Mouse (Mus musculus) kidney, postnatal 0 days (tissue): ENCODE results near the gene Utp18. TPM values are rescaled to one million over a fixed set of nuclear protein-coding genes. Genes with fewer than 3 reads are reported as not detected.

Experiments
- ATAC-seq: fragments of 200-750 bp; cut with Nextera tagmentation; replicated peaks from 2 replicates; pipeline ENCODE4 v1.8.0; 2017; ENCODE audit warnings: low read depth, moderate number of reproducible peaks, moderate TSS enrichment, moderate library complexity; ENCODE audit not compliant: low FRiP score
- DNase-seq: peaks from one replicate; pipeline ENCODE4 v3.0.0-alpha.2; 2016; ENCODE audit warnings: low spot score
- H3K27ac ChIP-seq: fragments of 300-500 bp; sonication (generic); 2 replicates; pipeline ENCODE4 v1.5.1; 2014; ENCODE audit warnings: mild to moderate bottlenecking
- H3K27me3 ChIP-seq: fragments of 300-500 bp; sonication (generic); 2 replicates; pipeline ENCODE4 v1.6.1; 2014; ENCODE audit warnings: low read length, mixed read lengths; ENCODE audit not compliant: insufficient read depth
- H3K36me3 ChIP-seq: fragments of 300-500 bp; sonication (generic); 2 replicates; pipeline ENCODE4 v1.6.1; 2014; ENCODE audit warnings: low read length, mixed read lengths; ENCODE audit not compliant: insufficient read depth
- H3K4me1 ChIP-seq: fragments of 300-500 bp; sonication (generic); replicated peaks from 2 replicates; pipeline ENCODE4 v1.6.1; 2014; ENCODE audit warnings: antibody characterized with exemption, low read length, mixed read lengths; ENCODE audit not compliant: insufficient read depth
- H3K4me2 ChIP-seq: fragments of 300-500 bp; sonication (generic); 2 replicates; pipeline ENCODE4 v1.6.1; 2014; ENCODE audit warnings: mild to moderate bottlenecking, low read length, moderate library complexity, mixed read lengths
- H3K4me3 ChIP-seq: fragments of 300-500 bp; sonication (generic); replicated peaks from 2 replicates; pipeline ENCODE4 v1.5.1; 2014; ENCODE audit warnings: low read depth, low read length
- H3K9ac ChIP-seq: fragments of 300-500 bp; sonication (generic); 2 replicates; pipeline ENCODE4 v1.6.1; 2014; ENCODE audit warnings: low read depth, low read length
- H3K9me3 ChIP-seq: fragments of 300-500 bp; sonication (generic); replicated peaks from 2 replicates; pipeline ENCODE4 v1.6.1; 2016; ENCODE audit warnings: low read length, inconsistent platforms, mixed read lengths
- CTCF ChIP-seq: IDR thresholded peaks from 2 replicates; pipeline ENCODE4 v1.5.1; 2016; ENCODE audit warnings: antibody characterized with exemption, low read depth, mild to moderate bottlenecking, moderate library complexity
- WGBS: fragments of 180-500 bp; shearing (Covaris S2); extraction: QIAGEN DNeasy Blood & Tissue Kit; methylation state at CpG from one replicate; pipeline ENCODE4 v1.1.7; 2014; 5-methylcytosine and 5-hydroxymethylcytosine counted together
- polyA plus RNA-seq: library from polyadenylated mRNA; unstranded; fragments of >200 nt; fragmentation: Nextera tagmentation; extraction: Ambion mirVana; gene quantifications from 2 replicates; pipeline ENCODE4 v1.2.1, GENCODE M21; 2015

Utp18 gene
- polyA plus RNA-seq, 1 experiment from 2014 or later, result 25.9 TPM

- Histone ChIP-seq H3K27ac (no peak overlapping the region), H3K4me1 (peaks cover 7% of the 10 kb centered on the region; the same call in 1 of the 2 replicates), H3K27me3 (no peaks in the 10 kb centered on the region), H3K4me3 (no peak overlapping the region), H3K9me3 (no peaks in the 10 kb centered on the region), H3K36me3 (no peaks in the 10 kb centered on the region), H3K9ac (no peak overlapping the region), H3K4me2 (no peak overlapping the region)
- ATAC-seq (no peak), DNase-seq (peak; percentile 40)
- no peak for TF ChIP-seq CTCF
- 18% methylated on average over 15 of the region's 15 CpGs for WGBS
Measured at GRCm38 (mm10) chr11:93817966-93818738, 67.4 kb downstream of the Utp18 start.

DNA sequence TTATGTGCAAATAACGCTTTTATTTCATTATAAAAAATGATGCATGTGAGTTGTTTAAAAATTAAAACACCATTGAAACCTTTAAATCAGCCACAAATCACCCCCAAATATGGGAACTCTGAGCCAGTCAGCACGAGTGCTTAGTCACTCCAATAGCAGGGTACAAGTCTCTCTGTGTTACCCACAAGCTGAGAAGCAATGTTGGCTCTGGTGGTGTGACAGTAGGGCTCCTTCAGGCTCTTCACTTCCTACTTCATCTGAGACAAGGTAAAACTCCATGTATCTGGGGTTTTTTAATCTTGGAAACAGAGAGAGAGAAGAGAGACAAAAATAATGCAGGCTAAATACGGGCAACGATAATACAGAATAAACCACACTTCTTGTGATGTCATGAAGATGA is 72.6 kb downstream of the Utp18 start:
- H3K27ac ChIP-seq, result no peak overlapping the region
- WGBS, result 81% methylated on average over 4 of the region's 4 CpGs

DNA sequence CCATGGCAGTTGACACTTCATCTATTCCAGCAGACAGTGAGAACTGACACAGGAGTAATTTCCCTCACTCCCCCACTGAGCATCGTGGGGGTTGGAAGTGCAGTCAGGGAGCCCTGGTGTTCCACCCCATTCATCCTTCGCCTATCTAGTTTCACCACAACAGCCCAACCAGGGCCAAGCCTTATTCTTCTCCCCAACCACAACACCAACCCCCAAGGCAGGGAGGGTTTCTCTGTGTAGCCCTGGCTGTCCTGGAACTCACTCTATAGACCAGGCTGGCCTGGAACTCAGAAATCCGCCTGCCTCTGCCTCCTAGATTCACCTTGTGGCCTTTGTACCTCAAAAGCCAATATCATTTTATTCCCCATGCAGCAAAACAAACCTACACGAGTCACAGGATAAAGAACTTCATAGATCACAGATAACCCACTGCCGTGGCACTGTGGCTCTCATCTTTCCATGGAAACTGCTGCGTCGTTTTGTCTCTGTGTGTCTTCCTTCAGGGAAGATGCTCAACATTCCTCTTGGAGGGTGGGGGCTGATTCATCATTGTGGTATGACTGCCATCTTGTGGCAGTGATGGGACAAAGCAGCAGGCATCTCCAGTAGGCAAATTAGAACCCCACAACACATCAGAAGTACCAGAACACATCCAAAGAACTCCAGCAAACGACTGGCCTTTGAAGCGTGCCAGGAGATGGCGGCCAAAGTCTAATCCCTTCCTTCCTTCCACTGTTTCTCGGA is 73.3 kb downstream of the Utp18 start:
- ATAC-seq (no peak), DNase-seq (peak; percentile 76)
- Histone ChIP-seq H3K9me3 (no peaks in the 10 kb centered on the region), H3K27ac (no peak overlapping the region), H3K36me3 (no peaks in the 10 kb centered on the region), H3K4me1 (no peaks in the 10 kb centered on the region), H3K9ac (no peak overlapping the region), H3K4me3 (no peak overlapping the region), H3K27me3 (no peaks in the 10 kb centered on the region), H3K4me2 (no peak overlapping the region)
- WGBS, result 31% methylated on average over 11 of the region's 11 CpGs
- peak; percentile 90 for TF ChIP-seq CTCF

More for the DNA sequence above, 72.6 kb downstream of the Utp18 start:
- Histone ChIP-seq H3K36me3 (no peaks in the 10 kb centered on the region), H3K4me1 (peaks cover under 1% of the 10 kb centered on the region; the same call in 1 of the 2 replicates), H3K4me2 (no peak overlapping the region), H3K4me3 (no peak overlapping the region), H3K9ac (no peak overlapping the region), H3K9me3 (no peaks in the 10 kb centered on the region), H3K27me3 (no peaks in the 10 kb centered on the region)
- TF ChIP-seq CTCF, result no peak
- no peak for DNase-seq
- no peak for ATAC-seq

Other genes starting within 250 kb of the Utp18 start
- gene Mbtd1, start 86 bp upstream of the Utp18 start, polyA plus RNA-seq, result 24.3 and 24.9 TPM in 2 replicates
- 395 and 442 TPM in 2 replicates for gene Nme2, start 70.5 kb upstream of the Utp18 start, polyA plus RNA-seq
- 353 and 385 TPM in 2 replicates for gene Gm20390, start 82.5 kb upstream of the Utp18 start, polyA plus RNA-seq
- gene Nme1, start 82.8 kb upstream of the Utp18 start, polyA plus RNA-seq, result 132 TPM in 2 replicates
- 52.5 and 59.8 TPM in 2 replicates for gene Spag9, start 110.3 kb upstream of the Utp18 start, polyA plus RNA-seq